Mouse (Mus musculus) B cell, adult 62 days (primary cell): Measurements from ENCODE around the gene Cyp2b10. TPM values are rescaled to one million over a fixed set of nuclear protein-coding genes. Genes with fewer than 3 reads are reported as not detected.

Experiments
- total RNA-seq: library from RNA; stranded (reverse); gene quantifications from 4 replicates; pipeline ENCODE4 v1.2.4, GENCODE M21; 2023

Cyp2b10 gene
- not detected in 4 replicates for total RNA-seq

GRCm38 (mm10) chr7:25897411-25897810 lies at the start of gene Cyp2b10:
Gene Cyp2b10 (plus strand): TSS chr7:25897620.

Other genes with a start within 250 kb of the Cyp2b10 start
- gene Bckdha, start 238.6 kb upstream of the Cyp2b10 start, total RNA-seq = 38.2 to 60.5 TPM (median 45.8 TPM) in 4 replicates
- 59.4 to 78.7 TPM (median 71.0 TPM) in 4 replicates for gene Exosc5, start 238.5 kb upstream of the Cyp2b10 start, total RNA-seq
- gene Tmem91, start 222.5 kb upstream of the Cyp2b10 start, total RNA-seq = 0.66 to 1.9 TPM in 2 of 4 replicates, not detected in the others
- 48.3 to 59.9 TPM (median 52.5 TPM) in 4 replicates for gene B9d2, start 216.8 kb upstream of the Cyp2b10 start, total RNA-seq
- 295 to 306 TPM (median 301 TPM) in 4 replicates for gene Tgfb1, start 210.6 kb upstream of the Cyp2b10 start, total RNA-seq
- gene Ccdc97, start 178.5 kb upstream of the Cyp2b10 start, total RNA-seq = 87.8 to 110 TPM (median 97.9 TPM) in 4 replicates
- 214 to 224 TPM (median 219 TPM) in 4 replicates for gene Hnrnpul1, start 142.9 kb upstream of the Cyp2b10 start, total RNA-seq
- 5.7 to 12.4 TPM (median 6.8 TPM) in 4 replicates for gene Axl, start 108.9 kb upstream of the Cyp2b10 start, total RNA-seq
- 0.20 TPM in 1 of 4 replicates, not detected in the others for gene Cyp2s1, start 80.7 kb upstream of the Cyp2b10 start, total RNA-seq
- gene Cyp2b13, start 163.9 kb downstream of the Cyp2b10 start, total RNA-seq = not detected in 4 replicates